Mouse (Mus musculus) G1E (cell line): ENCODE data around the gene Phf19. TPM values are rescaled to one million over a fixed set of nuclear protein-coding genes. Genes with fewer than 3 reads are reported as not detected.
A peak's percentile ranks its signal among the peaks of the same experiment; 100 is the strongest.

Source experiments
- ATAC-seq: 2 replicates; pipeline ENCODE4 v1.8.0; 2016; ENCODE audit warnings: mild to moderate bottlenecking; ENCODE audit not compliant: insufficient number of reproducible peaks, poor library complexity, low FRiP score, severe bottlenecking; ENCODE audit errors: extremely low read depth
- DNase-seq: peaks from one replicate; pipeline ENCODE4 v3.0.0; 2012; ENCODE audit warnings: low spot score
- H3K27me3 ChIP-seq: 2 replicates; pipeline ENCODE4 v1.6.1; 2012; ENCODE audit warnings: mild to moderate bottlenecking, low read length, inconsistent platforms; ENCODE audit not compliant: insufficient read depth
- H3K36me3 ChIP-seq: replicated peaks from 2 replicates; pipeline ENCODE3; 2012; ENCODE audit warnings: mild to moderate bottlenecking, inconsistent platforms
- H3K4me1 ChIP-seq: 2 replicates; pipeline ENCODE4 v1.6.1; 2012; ENCODE audit warnings: low read depth, low read length, inconsistent platforms, mixed read lengths; ENCODE audit not compliant: insufficient read depth
- H3K4me3 ChIP-seq: 2 replicates; pipeline ENCODE4 v1.5.1; 2012; ENCODE audit warnings: low read depth, mild to moderate bottlenecking, inconsistent platforms, low read length, moderate library complexity, mixed read lengths
- H3K9me3 ChIP-seq: replicated peaks from 2 replicates; pipeline ENCODE4 v1.6.1; 2012; ENCODE audit warnings: inconsistent platforms
- CTCF ChIP-seq: IDR thresholded peaks from 2 replicates; pipeline ENCODE4 v1.5.1; 2012; ENCODE audit warnings: low read depth, low read length, inconsistent platforms, mixed read lengths
- GATA1 ChIP-seq: IDR thresholded peaks from 2 replicates; pipeline ENCODE4 v1.6.1; 2012; ENCODE audit warnings: borderline replicate concordance, low read length, inconsistent platforms, mixed read lengths
- GATA2 ChIP-seq: IDR thresholded peaks from 2 replicates; pipeline ENCODE4 v1.6.1; 2012; ENCODE audit warnings: low read depth, low read length, inconsistent platforms, borderline replicate concordance
- POLR2AphosphoS5 ChIP-seq: IDR thresholded peaks from 2 replicates; pipeline ENCODE4 v1.6.1; 2012; ENCODE audit warnings: low read depth, low read length, inconsistent platforms; ENCODE audit not compliant: insufficient replicate concordance
- TAL1 ChIP-seq: conservative IDR thresholded peaks from 2 replicates; pipeline ENCODE4 v1.6.1; 2012; ENCODE audit warnings: low read depth, low read length, inconsistent platforms, mixed read lengths
- polyA plus RNA-seq: library from polyadenylated mRNA; stranded (reverse); fragments of >175 nt; gene quantifications from 2 replicates; pipeline ENCODE4 v1.2.3, GENCODE M21; 2012
- total RNA-seq, 2 experiments: library from RNA; stranded (forward) in 1 of 2; stranded (reverse) in 1 of 2; fragments of 200-1000 nt in 1 of 2; fragments of >200 nt in 1 of 2; fragmentation: Nextera tagmentation in 1 of 2; gene quantifications; 2 replicates each; pipeline ENCODE4 v1.2.3; 2014 to 2017

The Phf19 gene
- total and polyA plus RNA-seq, 3 experiments = 0.01 to 0.66 TPM; not detected in 1

GRCm38 (mm10) chr2:34902731-34903130, 11.1 kb downstream of the Phf19 start:
- TF ChIP-seq GATA1 (no peak), GATA2 (no peak), TAL1 (no peak), CTCF (no peak), POLR2AphosphoS5 (no peak)
- Histone ChIP-seq H3K4me1 (peaks cover 39% of the 10 kb centered on the region), H3K36me3 (no peaks in the 10 kb centered on the region), H3K27me3 (peaks cover 30% of the 10 kb centered on the region), H3K9me3 (no peaks in the 10 kb centered on the region), H3K4me3 (no peak overlapping the region)
- DNase-seq (no peak), ATAC-seq (no peak)

- Histone ChIP-seq H3K4me3 (no peak overlapping the region), H3K4me1 (peaks cover 37% of the 10 kb centered on the region), H3K9me3 (no peaks in the 10 kb centered on the region), H3K27me3 (peaks cover 34% of the 10 kb centered on the region), H3K36me3 (no peaks in the 10 kb centered on the region)
- ATAC-seq (no peak), DNase-seq (no peak)
- TF ChIP-seq TAL1 = no peak
- TF ChIP-seq POLR2AphosphoS5 = no peak
- TF ChIP-seq CTCF = no peak
- no peak for TF ChIP-seq GATA1
- no peak for TF ChIP-seq GATA2
These were observed 12.1 kb downstream of the Phf19 start for GRCm38 (mm10) chr2:34901726-34902125.

GRCm38 (mm10) chr2:34900412-34900811, 13.4 kb downstream of the Phf19 start:
- H3K27me3 ChIP-seq = peaks cover 40% of the 10 kb centered on the region
- ATAC-seq = no peak
- H3K9me3 ChIP-seq = no peaks in the 10 kb centered on the region
- H3K4me1 ChIP-seq = peaks cover 30% of the 10 kb centered on the region
- no peak for DNase-seq
- TF ChIP-seq GATA1 (no peak), CTCF (no peak), POLR2AphosphoS5 (no peak), GATA2 (no peak), TAL1 (no peak)
- no peak overlapping the region for H3K4me3 ChIP-seq
- no peaks in the 10 kb centered on the region for H3K36me3 ChIP-seq

GRCm38 (mm10) chr2:34899682-34900081, 14.1 kb downstream of the Phf19 start:
- Histone ChIP-seq H3K27me3 (peaks cover 47% of the 10 kb centered on the region), H3K9me3 (no peaks in the 10 kb centered on the region), H3K4me3 (no peak overlapping the region), H3K36me3 (no peaks in the 10 kb centered on the region), H3K4me1 (peaks cover 25% of the 10 kb centered on the region)
- ATAC-seq (no peak), DNase-seq (no peak)
- TF ChIP-seq CTCF (no peak), GATA2 (no peak), GATA1 (no peak), POLR2AphosphoS5 (no peak)

- Histone ChIP-seq H3K4me3 (no peak overlapping the region), H3K9me3 (no peaks in the 10 kb centered on the region), H3K36me3 (no peaks in the 10 kb centered on the region), H3K4me1 (peaks cover 9% of the 10 kb centered on the region), H3K27me3 (peaks cover 61% of the 10 kb centered on the region)
- DNase-seq = peak; percentile 43
- TF ChIP-seq POLR2AphosphoS5 (no peak), CTCF (peak; percentile 79), GATA2 (no peak), GATA1 (no peak)
- no peak for ATAC-seq
These were observed 16.0 kb downstream of the Phf19 start for GRCm38 (mm10) chr2:34897820-34898219.

- no peak overlapping the region for H3K4me3 ChIP-seq
- peaks cover 66% of the 10 kb centered on the region for H3K27me3 ChIP-seq
- DNase-seq = no peak
- H3K36me3 ChIP-seq = no peaks in the 10 kb centered on the region
- TF ChIP-seq CTCF (no peak), GATA2 (no peak), TAL1 (no peak), GATA1 (no peak), POLR2AphosphoS5 (no peak)
- peaks cover 9% of the 10 kb centered on the region for H3K4me1 ChIP-seq
- H3K9me3 ChIP-seq = no peaks in the 10 kb centered on the region
- ATAC-seq = no peak
These were observed 16.9 kb downstream of the Phf19 start for GRCm38 (mm10) chr2:34896821-34897460.
